Mouse (Mus musculus) small intestine, adult 2 months (tissue): Measurements from ENCODE around the gene Hlf.

Source experiments
- CTCF ChIP-seq: fragments of 200-500 bp; IDR thresholded peaks from 2 replicates; pipeline ENCODE4 v1.5.1; 2012; ENCODE audit warnings: low read depth, mild to moderate bottlenecking, control low read depth, inconsistent platforms, low read length, moderate library complexity, mixed read lengths; ENCODE audit not compliant: insufficient replicate concordance, insufficient read length; ENCODE audit errors: extremely low read depth
- POLR2A ChIP-seq: fragments of 200-500 bp; IDR thresholded peaks from 2 replicates; pipeline ENCODE4 v1.6.1; 2012; ENCODE audit warnings: low read depth, mild to moderate bottlenecking, control low read depth, inconsistent platforms, low read length, moderate library complexity

DNA sequence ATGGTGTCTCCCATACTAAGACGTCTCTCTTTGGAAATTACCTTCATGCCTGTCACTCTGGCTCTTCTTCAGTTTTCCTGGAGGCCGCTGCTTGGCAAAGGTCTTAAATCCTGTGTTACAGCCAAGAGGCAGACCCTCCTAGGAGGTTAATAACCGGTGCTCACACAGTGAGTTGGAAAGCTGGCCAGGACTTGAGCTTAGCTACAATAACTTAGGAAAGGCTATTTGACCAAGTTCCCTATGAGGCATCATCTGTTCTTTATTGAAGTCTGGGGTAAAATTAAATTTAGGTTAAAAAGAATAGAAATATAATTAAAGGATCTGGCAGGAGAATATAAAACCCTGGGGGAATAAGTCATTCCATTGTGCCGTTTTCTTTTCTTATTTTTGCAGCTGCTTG is 99.5 kb downstream of the Hlf start:
- TF ChIP-seq CTCF = no peak
- TF ChIP-seq POLR2A = no peak
